Mouse (Mus musculus): ENCODE data around the gene Omp. TPM values are rescaled to one million over a fixed set of nuclear protein-coding genes. Genes with fewer than 3 reads are reported as not detected.

Omp gene
- polyA plus RNA-seq, 1 experiment from 2014 or later, result 0.08 TPM

GRCm38 (mm10) chr7:98111233-98111632 lies 34.1 kb downstream of the Omp start:
- Histone ChIP-seq H3K27me3 (peaks cover 32% of the 10 kb centered on the region), H3K27ac (no peak overlapping the region), H3K36me3 (no peaks in the 10 kb centered on the region), H3K4me2 (peak overlapping the region; percentile 57), H3K4me3 (peak overlapping the region; percentile 13), H3K9ac (peak overlapping the region; percentile 27; the same call in 1 of the 2 replicates), H3K9me3 (replicated peaks) (no peaks in the 10 kb centered on the region), H3K4me1 (replicated peaks) (peaks cover 7% of the 10 kb centered on the region)
- ATAC-seq (replicated peaks; ENCODE audit: insufficient number of reproducible peaks, insufficient read depth, low FRiP score, low read depth), result no peak
- WGBS, result 12% methylated on average over 25 of the region's 25 CpGs

DNA sequence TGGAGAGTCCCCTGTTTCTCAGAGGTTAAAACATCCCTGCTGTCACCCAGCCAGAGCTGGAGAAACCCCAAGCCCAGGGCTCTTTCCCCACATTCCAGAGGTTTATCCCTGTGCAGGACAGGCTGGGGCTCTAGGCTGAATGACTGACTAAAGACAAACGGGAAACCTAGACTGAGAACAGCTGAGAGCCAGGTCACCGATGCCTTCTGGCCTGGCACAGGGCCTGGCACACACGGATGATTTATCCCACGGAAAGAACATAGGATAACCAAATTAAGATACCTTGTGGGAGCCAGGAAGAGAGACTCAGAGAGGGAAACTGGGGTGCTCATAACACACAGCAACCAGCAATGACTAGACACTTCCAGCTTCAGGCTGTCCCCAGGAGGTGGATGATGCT lies 35.5 kb downstream of the Omp start:
- Histone ChIP-seq H3K27me3 (peaks cover 32% of the 10 kb centered on the region), H3K4me3 (no peak overlapping the region), H3K9me3 (replicated peaks) (no peaks in the 10 kb centered on the region), H3K36me3 (no peaks in the 10 kb centered on the region), H3K27ac (no peak overlapping the region), H3K9ac (no peak overlapping the region), H3K4me2 (no peak overlapping the region), H3K4me1 (replicated peaks) (peaks cover 7% of the 10 kb centered on the region)
- 73% methylated on average over 4 of the region's 4 CpGs for WGBS
- no peak for ATAC-seq (replicated peaks; ENCODE audit: insufficient number of reproducible peaks, insufficient read depth, low FRiP score, low read depth)

- no peak for ATAC-seq (replicated peaks; ENCODE audit: insufficient number of reproducible peaks, insufficient read depth, low FRiP score, low read depth)
- Histone ChIP-seq H3K27me3 (peaks cover 32% of the 10 kb centered on the region), H3K4me3 (no peak overlapping the region), H3K4me2 (no peak overlapping the region), H3K36me3 (no peaks in the 10 kb centered on the region), H3K9ac (no peak overlapping the region), H3K4me1 (replicated peaks) (peaks cover 16% of the 10 kb centered on the region), H3K9me3 (replicated peaks) (no peaks in the 10 kb centered on the region), H3K27ac (no peak overlapping the region)
- 77% methylated on average over 16 of the region's 16 CpGs for WGBS
These were observed 36.5 kb downstream of the Omp start for GRCm38 (mm10) chr7:98108636-98109430.

DNA sequence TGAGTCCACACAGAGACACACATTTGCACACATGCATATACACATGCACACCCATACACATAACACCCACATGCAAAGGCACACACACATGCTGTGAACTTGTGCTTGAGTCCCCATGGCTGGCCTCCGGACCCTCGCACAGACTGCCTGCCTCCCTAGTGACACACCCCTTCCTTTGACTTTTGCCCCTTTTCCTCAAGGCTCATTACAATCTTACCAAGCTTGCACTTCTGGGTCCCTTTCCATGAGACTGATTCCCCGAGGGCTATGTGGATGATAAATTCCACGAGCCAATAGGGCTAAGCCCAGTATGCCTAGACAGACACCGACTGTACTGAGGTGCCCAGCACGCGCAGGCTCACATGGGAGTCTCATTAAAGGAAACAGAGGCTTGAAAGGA lies 39.0 kb downstream of the Omp start:
- Histone ChIP-seq H3K4me1 (replicated peaks) (peaks cover 23% of the 10 kb centered on the region), H3K27ac (no peak overlapping the region), H3K36me3 (no peaks in the 10 kb centered on the region), H3K9me3 (replicated peaks) (no peaks in the 10 kb centered on the region), H3K27me3 (peaks cover 16% of the 10 kb centered on the region), H3K4me2 (no peak overlapping the region), H3K9ac (no peak overlapping the region), H3K4me3 (no peak overlapping the region)
- 82% methylated on average over 7 of the region's 7 CpGs for WGBS
- no peak for ATAC-seq (replicated peaks; ENCODE audit: insufficient number of reproducible peaks, insufficient read depth, low FRiP score, low read depth)

DNA sequence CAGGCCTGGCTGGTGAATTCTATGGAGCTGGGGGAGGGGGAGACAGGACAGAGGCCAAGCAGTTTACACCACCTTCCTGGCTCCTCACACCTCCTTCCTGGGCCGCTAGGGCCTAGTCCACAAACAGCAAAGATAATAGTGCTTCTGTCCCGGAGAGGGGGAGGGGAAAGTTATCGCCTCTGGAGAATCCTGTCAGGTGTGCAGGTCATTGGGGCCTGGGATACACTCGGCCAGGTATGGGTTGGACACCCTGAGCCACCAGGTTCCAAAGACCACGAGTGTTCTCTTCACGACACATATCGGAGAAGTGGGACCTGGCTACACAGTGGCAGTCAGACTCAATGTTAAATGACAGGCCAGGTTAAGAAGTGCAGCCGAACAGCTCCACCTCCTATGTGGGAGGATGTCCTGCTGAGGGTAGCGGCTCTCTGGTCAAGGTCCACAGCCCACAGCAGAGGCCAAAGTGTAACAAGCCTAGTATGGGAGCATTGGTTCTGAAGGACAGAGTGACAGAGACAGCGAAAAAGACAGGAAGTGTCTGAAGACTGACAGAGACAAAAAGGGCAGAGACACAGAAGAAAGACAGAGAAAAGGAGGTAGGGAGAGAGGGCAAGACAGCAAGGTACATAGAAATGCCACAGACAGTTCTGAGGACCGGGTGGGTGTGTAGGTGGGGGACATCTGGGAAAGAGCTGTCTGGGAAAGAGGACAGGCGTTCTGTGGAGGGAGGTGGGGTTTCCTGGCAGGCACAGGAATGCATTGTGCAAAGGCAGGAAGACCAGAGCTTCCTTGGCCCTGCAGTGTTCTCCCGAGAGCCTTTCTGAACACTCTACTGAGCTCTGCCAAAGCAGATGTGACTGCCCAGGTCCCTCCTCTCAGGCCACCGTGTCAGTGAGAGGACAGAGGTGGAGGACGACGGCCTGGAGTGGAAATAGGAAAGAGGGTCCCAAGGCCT lies 40.5 kb downstream of the Omp start:
- H3K9me3 ChIP-seq (replicated peaks), result no peaks in the 10 kb centered on the region
- H3K27ac ChIP-seq, result peak overlapping the region; percentile 69
- WGBS, result 51% methylated on average over 16 of the region's 16 CpGs
- ATAC-seq (replicated peaks; ENCODE audit: insufficient number of reproducible peaks, insufficient read depth, low FRiP score, low read depth), result 0 out of 2 replicates have a peak, but pooled peaks have one; percentile 32
- peaks cover 18% of the 10 kb centered on the region for H3K4me1 ChIP-seq (replicated peaks)
- H3K27me3 ChIP-seq, result peaks cover under 1% of the 10 kb centered on the region; the same call in 1 of the 2 replicates
- H3K4me2 ChIP-seq, result no peak overlapping the region
- H3K36me3 ChIP-seq, result no peaks in the 10 kb centered on the region
- no peak overlapping the region; the same call in 1 of the 2 replicates for H3K9ac ChIP-seq
- no peak overlapping the region for H3K4me3 ChIP-seq

DNA sequence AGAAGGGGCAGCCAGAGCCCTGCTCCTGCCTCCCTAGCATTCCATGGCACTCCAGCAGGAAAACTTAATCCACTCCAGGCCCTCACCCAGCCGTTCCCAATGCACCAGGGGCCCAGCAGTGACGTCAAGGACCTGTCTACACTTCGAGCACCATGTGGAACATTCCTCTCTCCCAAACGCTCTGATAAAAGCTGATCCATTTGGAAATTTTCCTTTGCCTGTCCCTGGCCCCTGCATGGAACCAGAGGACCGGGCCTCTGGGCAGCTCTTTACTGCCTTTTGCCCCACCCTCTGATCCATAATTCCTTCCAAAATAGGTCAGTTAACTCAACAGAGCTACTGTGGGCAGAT lies 41.4 kb downstream of the Omp start:
- ATAC-seq (replicated peaks; ENCODE audit: insufficient number of reproducible peaks, insufficient read depth, low FRiP score, low read depth), result peak; percentile 47
- 26% methylated on average over 5 of the region's 5 CpGs for WGBS
- Histone ChIP-seq H3K27me3 (no peaks in the 10 kb centered on the region), H3K9ac (no peak overlapping the region), H3K27ac (peak overlapping the region; percentile 69), H3K4me3 (no peak overlapping the region), H3K36me3 (no peaks in the 10 kb centered on the region), H3K4me2 (0 out of 2 replicates have a peak overlapping the region, but pooled peaks have one; percentile 61), H3K4me1 (replicated peaks) (peaks cover 18% of the 10 kb centered on the region), H3K9me3 (replicated peaks) (no peaks in the 10 kb centered on the region)

- WGBS, result 12% methylated on average over 19 of the region's 26 CpGs
- peak overlapping the region; percentile 69 for H3K27ac ChIP-seq
- H3K4me2 ChIP-seq, result peak overlapping the region; percentile 61
- H3K27me3 ChIP-seq, result no peaks in the 10 kb centered on the region
- H3K4me1 ChIP-seq (replicated peaks), result peaks cover 18% of the 10 kb centered on the region
- no peaks in the 10 kb centered on the region for H3K9me3 ChIP-seq (replicated peaks)
- peak overlapping the region; percentile 38 for H3K4me3 ChIP-seq
- no peaks in the 10 kb centered on the region for H3K36me3 ChIP-seq
- peak; percentile 32; the same call in 1 of the 2 replicates for ATAC-seq (replicated peaks; ENCODE audit: insufficient number of reproducible peaks, insufficient read depth, low FRiP score, low read depth)
- peak overlapping the region; percentile 53 for H3K9ac ChIP-seq
These were observed 42.0 kb downstream of the Omp start for GRCm38 (mm10) chr7:98103002-98103941.

- no peak for ATAC-seq (replicated peaks; ENCODE audit: insufficient number of reproducible peaks, insufficient read depth, low FRiP score, low read depth)
- Histone ChIP-seq H3K4me1 (replicated peaks) (peaks cover 18% of the 10 kb centered on the region), H3K36me3 (no peaks in the 10 kb centered on the region), H3K4me2 (no peak overlapping the region), H3K9ac (no peak overlapping the region), H3K4me3 (no peak overlapping the region), H3K27me3 (no peaks in the 10 kb centered on the region), H3K27ac (no peak overlapping the region; the same call in 1 of the 2 replicates), H3K9me3 (replicated peaks) (no peaks in the 10 kb centered on the region)
- WGBS, result 93% methylated on average over 11 of the region's 11 CpGs
These were observed 42.8 kb downstream of the Omp start for GRCm38 (mm10) chr7:98102488-98102887.

GRCm38 (mm10) chr7:98097557-98097956 lies 47.7 kb downstream of the Omp start:
- Histone ChIP-seq H3K9ac (no peak overlapping the region), H3K27me3 (no peaks in the 10 kb centered on the region), H3K9me3 (replicated peaks) (no peaks in the 10 kb centered on the region), H3K4me1 (replicated peaks) (no peaks in the 10 kb centered on the region), H3K4me2 (no peak overlapping the region), H3K4me3 (no peak overlapping the region), H3K36me3 (no peaks in the 10 kb centered on the region), H3K27ac (no peak overlapping the region)
- ATAC-seq (replicated peaks; ENCODE audit: insufficient number of reproducible peaks, insufficient read depth, low FRiP score, low read depth), result no peak
- 84% methylated on average over 8 of the region's 8 CpGs for WGBS

GRCm38 (mm10) chr7:98095852-98096251 lies 49.5 kb downstream of the Omp start:
- no peaks in the 10 kb centered on the region for H3K27me3 ChIP-seq
- H3K4me1 ChIP-seq (replicated peaks), result no peaks in the 10 kb centered on the region
- no peak for ATAC-seq (replicated peaks; ENCODE audit: insufficient number of reproducible peaks, insufficient read depth, low FRiP score, low read depth)
- WGBS, result 88% methylated on average over 4 of the region's 4 CpGs
- no peak overlapping the region for H3K9ac ChIP-seq
- H3K27ac ChIP-seq, result no peak overlapping the region
- no peaks in the 10 kb centered on the region for H3K9me3 ChIP-seq (replicated peaks)
- no peak overlapping the region for H3K4me3 ChIP-seq
- no peak overlapping the region for H3K4me2 ChIP-seq
- H3K36me3 ChIP-seq, result no peaks in the 10 kb centered on the region

Measured in heart, embryonic 15.5 days (tissue).